In genomic region chr10:69527318-69527717, GRCm38 (mm10) we compare ENCODE assay signal across 21 mouse cellular contexts.
DNase-seq lines count a peak whose midpoint lies in the region; ATAC-seq lines count a peak whose summit lies in the region.
"Had no signal": no experiment of that assay in that cellular context is flagged by ENCODE, and none has a peak within 500 bp of the region (broad histone marks: within the 10 kb centered on the region; RNA-seq: fewer than 3 reads in every experiment).

No protein-coding gene starts in this region.

- no peak for ATAC-seq in embryonic facial prominence, embryonic 15.5 days (ENCODE audit: insufficient number of reproducible peaks, low FRiP score, low TSS enrichment, low read depth)
- ATAC-seq: CD4-positive, CD25-positive, alpha-beta regulatory T cell, adult 4 months; forebrain, postnatal 0 days; intestine, postnatal 0 days had no signal

- peak overlapping the region; percentile 27 for H3K4me2 ChIP-seq in embryonic facial prominence, embryonic 15.5 days (replicated peaks)
- H3K4me2 ChIP-seq: embryonic facial prominence, embryonic 12.5 days; forebrain, embryonic 12.5 days; heart, embryonic 11.5 days; hindbrain, embryonic 15.5 days had no signal

- H3K9me3 ChIP-seq in embryonic facial prominence, embryonic 15.5 days (replicated peaks), result no peaks in the 10 kb centered on the region
- H3K9me3 ChIP-seq: embryonic facial prominence, embryonic 12.5 days; forebrain, embryonic 12.5 days; hindbrain, embryonic 15.5 days had no signal

- intact Hi-C loops in heart, postnatal 36 days (cut with DNase I), result no loop called here

- peak; percentile 79 for DNase-seq in heart, adult 11 months
- no peak for DNase-seq in heart, postnatal 36 days
- DNase-seq in gonadal fat pad, adult 2 months (ENCODE audit: low read depth), result peak; percentile 83
- DNase-seq in lung, postnatal 36 days, result no peak
- no peak for DNase-seq in cerebellum, adult 9-10 months
- DNase-seq: adrenal gland, adult 2 months; adrenal gland, postnatal 25 days; cerebellum, adult 11-12 months; cerebellum, adult 8-10 months; cerebellum, postnatal 14 days; forebrain, postnatal 0 days; gastrocnemius, adult 2 months; gastrocnemius, postnatal 14 days; kidney, adult 2 months had no signal

- H3K27ac ChIP-seq in embryonic facial prominence, embryonic 15.5 days (replicated peaks), result 0 out of 2 replicates have a peak overlapping the region, but pooled peaks have one; percentile 19
- H3K27ac ChIP-seq: embryonic facial prominence, embryonic 12.5 days; forebrain, embryonic 12.5 days; hindbrain, embryonic 15.5 days had no signal

- no peaks in the 10 kb centered on the region for H3K36me3 ChIP-seq in embryonic facial prominence, embryonic 15.5 days
- H3K36me3 ChIP-seq: embryonic facial prominence, embryonic 12.5 days; forebrain, embryonic 12.5 days; hindbrain, embryonic 15.5 days had no signal

- no peaks in the 10 kb centered on the region for H3K27me3 ChIP-seq in embryonic facial prominence, embryonic 15.5 days
- H3K27me3 ChIP-seq: embryonic facial prominence, embryonic 12.5 days; forebrain, embryonic 12.5 days; hindbrain, embryonic 15.5 days had no signal

- H3K9ac ChIP-seq in embryonic facial prominence, embryonic 15.5 days, result no peak overlapping the region
- H3K9ac ChIP-seq: embryonic facial prominence, embryonic 12.5 days; forebrain, embryonic 12.5 days; forebrain, postnatal 0 days; hindbrain, embryonic 15.5 days had no signal

- WGBS in embryonic facial prominence, embryonic 15.5 days, result 54% methylated on average over 10 of the region's 10 CpGs

- H3K4me3 ChIP-seq in embryonic facial prominence, embryonic 15.5 days (replicated peaks), result peak overlapping the region; percentile 6; the same call in 1 of the 2 replicates
- H3K4me3 ChIP-seq: embryonic facial prominence, embryonic 12.5 days; forebrain, embryonic 12.5 days; gastrocnemius, adult 2 months; hindbrain, embryonic 15.5 days had no signal

- 0 out of 2 replicates have a peak, but pooled peaks cover 3% of the 10 kb centered on the region for H3K4me1 ChIP-seq in embryonic facial prominence, embryonic 15.5 days

Comparison
In these comparisons a context has a peak if more than half of its experiments do, and no peak if none do; other contexts are left out.
1. DNase-seq: peak in heart, adult 11 months (single experiment) and gonadal fat pad, adult 2 months (single experiment); none in heart, postnatal 36 days (0 of 2), lung, postnatal 36 days (single experiment) and cerebellum, adult 9-10 months (single experiment).